Mouse (Mus musculus) limb, embryonic 11.5 days (tissue): ENCODE results near the gene Cfap73. TPM values are rescaled to one million over a fixed set of nuclear protein-coding genes. Genes with fewer than 3 reads are reported as not detected.

ENCODE experiments used
- ATAC-seq: fragments of 200-750 bp; cut with Nextera tagmentation; 2 replicates; pipeline ENCODE4 v1.8.0; 2017; ENCODE audit warnings: low read depth; ENCODE audit not compliant: insufficient number of reproducible peaks, low FRiP score, low TSS enrichment
- DNase-seq: peaks from one replicate; pipeline ENCODE4 v3.0.0-alpha.2; 2015; ENCODE audit warnings: low spot score
- H3K27ac ChIP-seq: fragments of 300-500 bp; sonication (generic); replicated peaks from 2 replicates; pipeline ENCODE4 v1.5.1; 2014; ENCODE audit warnings: low read depth, mild to moderate bottlenecking, low read length
- H3K27me3 ChIP-seq: fragments of 300-500 bp; sonication (generic); 2 replicates; pipeline ENCODE4 v1.6.1; 2014; ENCODE audit warnings: mild to moderate bottlenecking, low read length, mixed read lengths; ENCODE audit not compliant: control insufficient read depth, insufficient read depth
- H3K36me3 ChIP-seq: fragments of 300-500 bp; sonication (generic); 2 replicates; pipeline ENCODE4 v1.6.1; 2014; ENCODE audit warnings: mild to moderate bottlenecking, low read length, moderate library complexity, mixed read lengths; ENCODE audit not compliant: control insufficient read depth, insufficient read depth
- H3K4me1 ChIP-seq: fragments of 300-500 bp; sonication (generic); 2 replicates; pipeline ENCODE4 v1.6.1; 2014; ENCODE audit warnings: low read length, mixed read lengths; ENCODE audit not compliant: control insufficient read depth, insufficient read depth
- H3K4me2 ChIP-seq: fragments of 300-500 bp; sonication (generic); 2 replicates; pipeline ENCODE4 v1.6.1; 2014; ENCODE audit warnings: low read depth, mild to moderate bottlenecking, moderate library complexity; ENCODE audit not compliant: severe bottlenecking
- H3K4me3 ChIP-seq: fragments of 300-500 bp; sonication (generic); 2 replicates; pipeline ENCODE4 v1.5.1; 2014; ENCODE audit warnings: low read depth, low read length
- H3K9ac ChIP-seq: fragments of 300-500 bp; sonication (generic); 2 replicates; pipeline ENCODE4 v1.6.1; 2014; ENCODE audit warnings: mild to moderate bottlenecking, low read length
- H3K9me3 ChIP-seq: fragments of 300-500 bp; sonication (generic); 2 replicates; pipeline ENCODE4 v1.6.1; 2016; ENCODE audit warnings: low read length; ENCODE audit not compliant: control insufficient read depth
- whole genome bisulfite sequencing: fragments of 180-500 bp; shearing (Covaris S2); extraction: QIAGEN DNeasy Blood & Tissue Kit; methylation state at CpG from one replicate; pipeline ENCODE4 v1.1.7; 2014; 5-methylcytosine and 5-hydroxymethylcytosine counted together
- polyA plus RNA-seq: library from polyadenylated mRNA; unstranded; fragments of >200 nt; fragmentation: Nextera tagmentation; extraction: Ambion mirVana; gene quantifications from 2 replicates; pipeline ENCODE4 v1.2.1, GENCODE M21; 2014

The Cfap73 gene
- polyA plus RNA-seq, 1 experiment from 2014 or later: not detected

- no peaks in the 10 kb centered on the region for H3K4me1 ChIP-seq
- H3K9me3 ChIP-seq: no peaks in the 10 kb centered on the region
- DNase-seq (no peak), ATAC-seq (no peak)
- no peaks in the 10 kb centered on the region for H3K36me3 ChIP-seq
- no peak overlapping the region for H3K9ac ChIP-seq
- H3K4me2 ChIP-seq: no peak overlapping the region
- no peak overlapping the region for H3K4me3 ChIP-seq
- WGBS: 80% methylated on average over 3 of the region's 3 CpGs
- H3K27ac ChIP-seq: no peak overlapping the region
- no peaks in the 10 kb centered on the region; the same call in 1 of the 2 replicates for H3K27me3 ChIP-seq
Observed at GRCm38 (mm10) chr5:120671865-120672264, 37.8 kb upstream of the Cfap73 start.

DNA sequence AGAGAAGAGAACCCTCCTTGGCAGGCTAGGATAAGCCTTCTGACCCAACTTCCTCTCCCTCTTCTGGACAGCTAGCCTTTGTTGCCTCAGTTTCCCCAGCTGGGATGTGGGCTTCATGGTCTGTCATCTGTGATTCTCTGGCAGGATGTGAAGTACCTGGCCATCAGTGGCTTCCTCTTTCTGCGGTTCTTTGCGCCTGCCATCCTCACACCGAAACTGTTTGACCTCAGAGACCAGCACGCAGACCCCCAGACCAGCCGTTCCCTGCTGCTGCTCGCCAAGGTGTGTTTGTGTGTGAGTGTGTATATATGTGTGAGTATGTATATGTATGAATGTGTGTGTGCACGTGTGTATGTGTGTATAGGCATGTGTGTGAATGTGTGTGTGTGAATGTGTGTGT, 36.1 kb upstream of the Cfap73 start:
- Histone ChIP-seq H3K36me3 (no peaks in the 10 kb centered on the region), H3K4me1 (no peaks in the 10 kb centered on the region)
- 87% methylated on average over 7 of the region's 7 CpGs for WGBS

DNA sequence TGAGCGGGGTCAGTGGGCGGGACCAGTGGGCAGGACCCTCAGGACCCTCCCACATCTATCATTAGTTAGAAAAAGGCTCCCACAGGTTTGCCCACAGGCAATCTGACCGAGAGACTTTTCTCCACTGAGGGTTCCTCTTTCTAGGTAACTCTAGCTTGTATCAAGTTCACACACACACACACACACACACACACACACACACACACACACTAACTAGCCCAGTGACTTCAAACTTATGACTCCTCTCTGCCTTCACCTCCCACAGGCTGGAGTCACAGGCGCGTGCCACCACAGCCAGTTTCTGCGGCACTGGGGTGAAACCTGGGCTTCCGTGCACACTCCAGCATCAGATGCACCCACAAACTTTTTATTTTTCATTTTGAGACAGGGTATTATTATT, 34.7 kb upstream of the Cfap73 start:
- Histone ChIP-seq H3K36me3 (no peaks in the 10 kb centered on the region), H3K4me1 (no peaks in the 10 kb centered on the region), H3K27ac (no peak overlapping the region), H3K27me3 (no peaks in the 10 kb centered on the region; the same call in 1 of the 2 replicates), H3K4me3 (no peak overlapping the region), H3K9me3 (no peaks in the 10 kb centered on the region), H3K4me2 (no peak overlapping the region), H3K9ac (no peak overlapping the region)
- no peak for ATAC-seq
- WGBS: 72% methylated on average over 7 of the region's 7 CpGs
- DNase-seq: no peak

More for the DNA sequence above, 36.1 kb upstream of the Cfap73 start:
- H3K27ac ChIP-seq: no peak overlapping the region
- DNase-seq: no peak
- H3K27me3 ChIP-seq: no peaks in the 10 kb centered on the region; the same call in 1 of the 2 replicates
- H3K4me3 ChIP-seq: no peak overlapping the region
- no peak overlapping the region for H3K4me2 ChIP-seq
- no peak overlapping the region for H3K9ac ChIP-seq
- no peaks in the 10 kb centered on the region for H3K9me3 ChIP-seq
- ATAC-seq: no peak

DNA sequence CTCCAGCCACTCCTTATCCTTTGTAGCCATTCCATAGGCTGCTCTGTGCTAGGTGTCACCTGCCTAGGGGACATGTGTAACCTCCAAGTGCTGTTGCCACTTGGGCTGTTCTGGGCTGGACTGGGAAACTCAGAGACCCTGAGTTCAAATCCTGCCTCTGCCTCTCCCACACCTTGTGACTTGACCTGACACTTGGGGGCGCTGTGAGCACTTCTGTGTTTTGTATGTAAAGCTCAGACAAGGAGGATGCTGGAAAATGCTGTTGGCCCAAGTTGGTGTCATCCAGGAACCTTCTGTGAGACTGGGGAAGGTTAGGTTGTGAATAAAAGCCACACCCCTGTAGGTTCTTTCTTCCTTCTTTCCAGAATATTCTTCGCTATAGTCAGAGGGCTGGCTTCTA, 30.9 kb upstream of the Cfap73 start:
- Histone ChIP-seq H3K4me3 (no peak overlapping the region), H3K9ac (no peak overlapping the region), H3K9me3 (no peaks in the 10 kb centered on the region), H3K27me3 (no peaks in the 10 kb centered on the region; the same call in 1 of the 2 replicates), H3K27ac (no peak overlapping the region), H3K4me1 (no peaks in the 10 kb centered on the region), H3K4me2 (no peak overlapping the region), H3K36me3 (no peaks in the 10 kb centered on the region)
- ATAC-seq (no peak), DNase-seq (no peak)
- 65% methylated on average over 2 of the region's 2 CpGs for WGBS

DNA sequence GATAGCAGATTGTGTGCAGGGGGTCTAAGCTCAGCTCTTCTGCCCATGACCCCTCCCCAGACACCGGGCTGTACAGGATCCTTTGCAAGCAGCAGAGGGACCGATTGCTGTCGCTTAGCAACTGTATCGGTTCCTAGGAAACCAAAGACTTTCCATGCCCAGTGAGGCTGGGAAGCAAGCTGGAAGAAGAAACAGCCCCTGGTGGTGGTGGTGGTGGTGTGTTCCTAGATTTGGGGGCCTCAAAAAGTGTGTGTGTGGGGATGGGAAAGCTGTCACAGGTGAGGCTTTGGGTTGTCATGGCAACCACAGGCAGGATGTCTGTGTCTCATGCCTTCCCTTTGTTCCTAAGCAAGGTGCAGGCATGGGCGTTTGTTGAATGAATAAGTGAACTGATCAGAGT, 26.8 kb upstream of the Cfap73 start:
- Histone ChIP-seq H3K27me3 (no peaks in the 10 kb centered on the region), H3K36me3 (no peaks in the 10 kb centered on the region), H3K4me3 (no peak overlapping the region), H3K27ac (no peak overlapping the region), H3K4me1 (no peaks in the 10 kb centered on the region), H3K4me2 (no peak overlapping the region), H3K9ac (no peak overlapping the region), H3K9me3 (no peaks in the 10 kb centered on the region)
- DNase-seq (no peak), ATAC-seq (no peak)
- 71% methylated on average over 5 of the region's 5 CpGs for WGBS

DNA sequence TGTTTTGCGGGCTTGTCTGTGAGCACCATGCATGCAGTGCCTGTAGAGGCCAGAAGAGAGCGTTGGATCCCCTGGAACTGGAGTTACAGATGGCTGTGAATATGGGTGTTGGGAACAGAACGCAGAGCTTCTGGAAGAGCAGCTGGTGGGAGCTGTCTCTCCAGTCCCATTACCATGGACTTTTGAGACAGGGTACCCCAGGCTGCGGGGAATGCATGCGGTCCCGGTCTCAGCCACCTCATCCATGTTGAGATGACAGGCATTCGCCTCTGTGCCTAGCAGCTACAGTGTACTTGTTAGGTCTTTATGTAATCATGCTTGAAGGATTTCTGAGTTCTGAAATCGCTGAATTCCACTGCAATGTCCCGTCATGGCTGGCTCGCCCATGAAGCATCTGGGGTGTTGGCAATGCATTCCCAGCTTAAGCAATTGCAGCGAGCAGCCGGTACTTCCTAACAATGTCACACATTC, 22.3 kb upstream of the Cfap73 start:
- Histone ChIP-seq H3K27ac (no peak overlapping the region), H3K9ac (no peak overlapping the region), H3K36me3 (no peaks in the 10 kb centered on the region), H3K27me3 (no peaks in the 10 kb centered on the region), H3K4me2 (no peak overlapping the region), H3K4me1 (no peaks in the 10 kb centered on the region), H3K9me3 (no peaks in the 10 kb centered on the region), H3K4me3 (no peak overlapping the region)
- DNase-seq (no peak), ATAC-seq (no peak)
- WGBS: 85% methylated on average over 12 of the region's 12 CpGs

GRCm38 (mm10) chr5:120653873-120654272, 19.8 kb upstream of the Cfap73 start:
- Histone ChIP-seq H3K9me3 (no peaks in the 10 kb centered on the region), H3K4me1 (peaks cover 3% of the 10 kb centered on the region; the same call in 1 of the 2 replicates), H3K27me3 (peaks cover 19% of the 10 kb centered on the region), H3K4me3 (no peak overlapping the region), H3K9ac (no peak overlapping the region), H3K36me3 (no peaks in the 10 kb centered on the region), H3K4me2 (no peak overlapping the region), H3K27ac (no peak overlapping the region)
- DNase-seq: no peak
- no peak for ATAC-seq
- 81% methylated on average over 2 of the region's 2 CpGs for WGBS

GRCm38 (mm10) chr5:120652915-120653701, 19.1 kb upstream of the Cfap73 start:
- no peak overlapping the region for H3K27ac ChIP-seq
- H3K27me3 ChIP-seq: peaks cover 27% of the 10 kb centered on the region
- peaks cover 7% of the 10 kb centered on the region; the same call in 1 of the 2 replicates for H3K4me1 ChIP-seq
- WGBS: 75% methylated on average over 26 of the region's 28 CpGs
- H3K4me2 ChIP-seq: no peak overlapping the region
- no peak overlapping the region for H3K4me3 ChIP-seq
- ATAC-seq (no peak), DNase-seq (no peak)
- H3K9me3 ChIP-seq: no peaks in the 10 kb centered on the region
- no peaks in the 10 kb centered on the region for H3K36me3 ChIP-seq
- H3K9ac ChIP-seq: no peak overlapping the region
